Mouse (Mus musculus) intestine, embryonic 15.5 days (tissue): ENCODE measurements around the gene Hsd17b14. TPM values are rescaled to one million over a fixed set of nuclear protein-coding genes. Genes with fewer than 3 reads are reported as not detected.
A peak's percentile ranks its signal among the peaks of the same experiment; 100 is the strongest.

Experiments
- ATAC-seq: fragments of 200-750 bp; cut with Nextera tagmentation; 2 replicates; pipeline ENCODE4 v1.8.0; 2017; ENCODE audit warnings: moderate TSS enrichment, moderate library complexity
- H3K27ac ChIP-seq: fragments of 300-500 bp; sonication (generic); 2 replicates; pipeline ENCODE4 v1.5.1; 2015; ENCODE audit warnings: mild to moderate bottlenecking, inconsistent platforms
- H3K27me3 ChIP-seq: fragments of 300-500 bp; sonication (generic); replicated peaks from 2 replicates; pipeline ENCODE4 v1.6.1; 2015; ENCODE audit warnings: inconsistent platforms
- H3K36me3 ChIP-seq: fragments of 300-500 bp; sonication (generic); 2 replicates; pipeline ENCODE4 v1.6.1; 2015; ENCODE audit warnings: inconsistent platforms
- H3K4me1 ChIP-seq: fragments of 300-500 bp; sonication (generic); replicated peaks from 2 replicates; pipeline ENCODE4 v1.6.1; 2015; ENCODE audit warnings: inconsistent platforms
- H3K4me2 ChIP-seq: fragments of 300-500 bp; sonication (generic); replicated peaks from 2 replicates; pipeline ENCODE4 v1.6.1; 2015; ENCODE audit warnings: mild to moderate bottlenecking, inconsistent platforms
- H3K4me3 ChIP-seq: fragments of 300-500 bp; sonication (generic); replicated peaks from 2 replicates; pipeline ENCODE4 v1.5.1; 2015; ENCODE audit warnings: inconsistent platforms
- H3K9ac ChIP-seq: fragments of 300-500 bp; sonication (generic); 2 replicates; pipeline ENCODE4 v1.6.1; 2015; ENCODE audit warnings: inconsistent platforms
- H3K9me3 ChIP-seq: fragments of 300-500 bp; sonication (generic); 2 replicates; pipeline ENCODE4 v1.6.1; 2016; ENCODE audit warnings: inconsistent platforms
- WGBS: fragments of 180-500 bp; shearing (Covaris S2); methylation state at CpG from one replicate; pipeline ENCODE4 v1.1.7; 2015; 5-methylcytosine and 5-hydroxymethylcytosine counted together
- polyA plus RNA-seq: library from polyadenylated mRNA; unstranded; fragments of >200 nt; fragmentation: Nextera tagmentation; extraction: Ambion mirVana; gene quantifications from 2 replicates; pipeline ENCODE4 v1.2.1, GENCODE M21; 2015

Gene Hsd17b14
- polyA plus RNA-seq, 1 experiment from 2014 or later = 2.8 TPM

DNA sequence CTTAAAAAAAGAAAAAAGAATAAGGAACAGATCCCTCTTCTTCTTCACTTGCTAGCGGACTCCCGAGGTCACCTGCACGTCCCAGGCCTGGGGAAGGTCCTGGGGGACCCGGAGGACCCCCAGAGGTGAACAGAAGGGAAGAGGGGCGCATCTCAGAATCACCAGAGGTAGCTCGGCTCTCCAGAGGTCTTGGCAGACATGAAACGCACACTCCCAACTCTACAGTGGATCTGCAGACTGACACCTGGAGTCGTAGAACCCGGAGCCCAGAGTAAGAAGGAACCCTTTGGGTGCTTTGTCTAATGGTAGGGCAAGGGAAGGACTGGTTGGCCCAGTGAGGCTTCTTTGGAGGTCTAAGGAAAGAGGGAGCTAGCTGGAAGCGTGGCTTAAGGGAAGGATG lies 17.1 kb upstream of the Hsd17b14 start:
- 82% methylated on average over 10 of the region's 10 CpGs for WGBS
- Histone ChIP-seq H3K27ac (no peak overlapping the region), H3K4me2 (peak overlapping the region; percentile 92), H3K27me3 (no peaks in the 10 kb centered on the region), H3K9ac (no peak overlapping the region), H3K9me3 (no peaks in the 10 kb centered on the region), H3K4me1 (peaks cover 6% of the 10 kb centered on the region), H3K4me3 (peak overlapping the region; percentile 52), H3K36me3 (no peaks in the 10 kb centered on the region)
- no peak; the same call in 1 of the 2 replicates for ATAC-seq

- ATAC-seq = peak; percentile 89
- H3K27me3 ChIP-seq = no peaks in the 10 kb centered on the region
- H3K9me3 ChIP-seq = no peaks in the 10 kb centered on the region
- WGBS = 4% methylated on average over 29 of the region's 29 CpGs
- H3K9ac ChIP-seq = peak overlapping the region; percentile 46; the same call in 1 of the 2 replicates
- no peaks in the 10 kb centered on the region for H3K36me3 ChIP-seq
- H3K27ac ChIP-seq = no peak overlapping the region
- H3K4me2 ChIP-seq = peak overlapping the region; percentile 92
- H3K4me3 ChIP-seq = peak overlapping the region; percentile 52
- peaks cover 6% of the 10 kb centered on the region for H3K4me1 ChIP-seq
Observed at GRCm38 (mm10) chr7:45538163-45539041, 16.3 kb upstream of the Hsd17b14 start.

DNA sequence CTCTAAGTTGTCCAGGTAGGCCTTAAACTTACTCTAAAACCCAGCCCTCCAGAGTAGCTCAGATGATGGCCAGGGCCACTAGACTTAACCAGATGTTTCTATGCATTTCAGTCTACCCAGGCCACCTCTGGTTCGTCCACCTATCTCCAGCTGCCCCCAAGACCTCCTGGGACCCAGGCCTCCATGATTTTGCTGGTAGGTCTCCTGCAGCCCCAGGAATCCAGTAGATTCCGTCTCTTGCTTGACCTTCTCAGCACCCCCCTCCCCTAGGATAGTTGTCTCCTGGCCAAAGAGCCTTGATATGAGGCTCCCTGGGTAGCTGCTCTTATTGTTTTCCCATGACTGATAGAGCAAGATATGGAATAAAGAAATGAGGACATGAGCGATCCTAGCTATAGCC lies 15.6 kb upstream of the Hsd17b14 start:
- no peak; the same call in 1 of the 2 replicates for ATAC-seq

DNA sequence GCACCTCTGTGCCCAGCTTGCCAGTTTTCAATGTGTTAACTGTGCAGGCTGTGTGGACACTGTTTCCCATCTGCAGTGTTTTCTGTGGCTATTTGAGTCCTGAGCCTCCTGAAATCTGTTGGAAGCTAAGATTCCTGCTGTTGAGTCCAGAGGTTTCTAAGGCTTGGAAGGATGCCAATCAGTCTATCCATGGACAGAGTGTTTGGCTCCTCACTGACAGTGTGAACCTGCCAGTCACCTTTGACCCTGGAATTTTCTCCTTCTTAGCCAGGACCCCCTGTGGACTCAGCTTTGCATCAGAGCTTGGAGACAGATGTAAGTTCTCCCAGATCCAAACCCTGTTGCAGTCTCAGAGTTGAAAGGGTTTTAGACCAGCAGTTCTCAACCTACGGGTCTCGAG lies 14.5 kb upstream of the Hsd17b14 start:
- no peak for ATAC-seq
- Histone ChIP-seq H3K4me3 (no peak overlapping the region), H3K4me2 (no peak overlapping the region), H3K4me1 (peaks cover 6% of the 10 kb centered on the region), H3K9ac (no peak overlapping the region), H3K36me3 (no peaks in the 10 kb centered on the region), H3K9me3 (no peaks in the 10 kb centered on the region), H3K27ac (no peak overlapping the region), H3K27me3 (no peaks in the 10 kb centered on the region)
- 62% methylated on average over 2 of the region's 2 CpGs for WGBS

More for the DNA sequence above, 15.6 kb upstream of the Hsd17b14 start:
- Histone ChIP-seq H3K9me3 (no peaks in the 10 kb centered on the region), H3K9ac (no peak overlapping the region), H3K4me2 (no peak overlapping the region), H3K4me3 (no peak overlapping the region), H3K27ac (no peak overlapping the region), H3K36me3 (no peaks in the 10 kb centered on the region), H3K27me3 (no peaks in the 10 kb centered on the region), H3K4me1 (peaks cover 6% of the 10 kb centered on the region)
- WGBS = 86% methylated on average over 3 of the region's 3 CpGs

GRCm38 (mm10) chr7:45544525-45544924 lies 10.2 kb upstream of the Hsd17b14 start:
- Histone ChIP-seq H3K9me3 (no peaks in the 10 kb centered on the region), H3K36me3 (no peaks in the 10 kb centered on the region), H3K4me3 (no peak overlapping the region), H3K27me3 (no peaks in the 10 kb centered on the region), H3K4me1 (no peaks in the 10 kb centered on the region), H3K4me2 (no peak overlapping the region), H3K9ac (no peak overlapping the region), H3K27ac (no peak overlapping the region)
- WGBS = 85% methylated on average over 1 of the region's 1 CpGs
- no peak for ATAC-seq

DNA sequence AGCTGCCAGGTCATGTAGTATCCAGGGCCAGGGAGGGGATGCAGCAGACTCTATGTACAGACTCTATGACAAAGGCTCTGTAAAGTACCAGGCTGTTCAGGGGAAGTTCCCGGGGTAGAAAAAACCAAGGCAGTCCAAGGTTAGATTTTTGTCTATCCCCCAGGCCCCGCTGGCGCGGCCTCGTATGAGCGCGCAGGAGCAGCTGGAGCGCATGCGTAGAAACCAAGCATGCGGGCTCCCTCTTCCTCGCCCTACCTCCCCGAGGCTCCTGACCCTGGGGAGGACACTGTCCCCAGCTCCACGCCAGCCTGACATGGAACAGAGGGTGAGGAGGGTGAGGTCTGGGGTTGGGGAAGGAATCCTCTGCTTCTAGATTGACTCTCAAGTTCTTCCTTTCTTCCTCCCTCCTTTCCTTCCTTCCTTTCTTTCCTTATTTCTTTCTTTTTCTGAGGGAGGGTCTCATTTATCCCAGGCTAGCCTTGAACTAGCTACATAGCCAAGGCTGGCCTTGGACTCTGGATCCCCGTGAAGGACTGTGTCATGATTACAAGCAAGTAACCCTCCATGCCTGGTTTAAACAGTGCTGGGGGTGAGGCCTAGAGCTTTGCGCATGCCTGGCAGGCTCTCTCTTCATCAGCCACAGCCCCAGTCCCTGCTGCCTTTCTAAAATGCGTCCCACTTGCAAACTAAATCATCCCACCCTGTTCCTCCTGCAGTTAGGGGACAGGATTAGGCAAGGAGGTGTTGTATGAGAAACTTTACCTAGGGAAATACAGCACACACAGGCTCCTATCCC lies 4.9 kb upstream of the Hsd17b14 start:
- no peaks in the 10 kb centered on the region for H3K9me3 ChIP-seq
- H3K27me3 ChIP-seq = no peaks in the 10 kb centered on the region
- H3K4me3 ChIP-seq = no peak overlapping the region
- no peaks in the 10 kb centered on the region for H3K36me3 ChIP-seq
- no peak overlapping the region for H3K4me2 ChIP-seq
- no peak overlapping the region for H3K27ac ChIP-seq
- no peaks in the 10 kb centered on the region for H3K4me1 ChIP-seq
- no peak overlapping the region for H3K9ac ChIP-seq
- ATAC-seq = no peak
- WGBS = 87% methylated on average over 16 of the region's 16 CpGs

- no peaks in the 10 kb centered on the region for H3K36me3 ChIP-seq
- no peaks in the 10 kb centered on the region for H3K4me1 ChIP-seq
- H3K9ac ChIP-seq = no peak overlapping the region
- H3K9me3 ChIP-seq = no peaks in the 10 kb centered on the region
- no peak for ATAC-seq
- no peak overlapping the region for H3K4me3 ChIP-seq
- no peak overlapping the region for H3K4me2 ChIP-seq
- 67% methylated on average over 11 of the region's 11 CpGs for WGBS
- H3K27ac ChIP-seq = no peak overlapping the region
- no peaks in the 10 kb centered on the region for H3K27me3 ChIP-seq
Observed at GRCm38 (mm10) chr7:45550821-45551511, 3.7 kb upstream of the Hsd17b14 start.

DNA sequence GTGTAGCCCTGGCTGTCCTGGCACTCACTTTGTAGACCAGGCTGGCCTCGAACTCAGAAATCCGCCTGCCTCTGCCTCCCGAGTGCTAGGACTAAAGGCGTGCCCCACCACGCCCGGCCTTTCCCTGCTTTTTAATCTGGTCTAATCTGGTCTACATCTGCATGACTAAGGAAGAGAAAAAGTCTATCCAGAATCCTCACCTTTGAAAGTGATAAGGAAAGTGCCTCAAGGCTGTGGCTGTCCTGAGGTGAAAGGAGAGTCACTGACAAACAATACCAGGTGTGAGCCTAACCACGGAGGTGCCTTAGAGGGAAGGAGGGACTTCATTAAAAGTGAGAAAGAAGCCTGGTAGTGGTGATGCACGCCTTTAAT lies 3.2 kb upstream of the Hsd17b14 start:
- Histone ChIP-seq H3K9ac (no peak overlapping the region), H3K27me3 (no peaks in the 10 kb centered on the region), H3K27ac (no peak overlapping the region), H3K4me2 (no peak overlapping the region), H3K36me3 (no peaks in the 10 kb centered on the region), H3K4me3 (no peak overlapping the region), H3K4me1 (no peaks in the 10 kb centered on the region), H3K9me3 (no peaks in the 10 kb centered on the region)
- ATAC-seq = no peak
- WGBS = 79% methylated on average over 8 of the region's 8 CpGs

- 66% methylated on average over 8 of the region's 8 CpGs for WGBS
- no peak for ATAC-seq
- H3K27ac ChIP-seq = no peak overlapping the region
- no peak overlapping the region for H3K9ac ChIP-seq
- H3K4me2 ChIP-seq = no peak overlapping the region
- H3K9me3 ChIP-seq = no peaks in the 10 kb centered on the region
- H3K36me3 ChIP-seq = no peaks in the 10 kb centered on the region
- no peaks in the 10 kb centered on the region for H3K27me3 ChIP-seq
- H3K4me1 ChIP-seq = no peaks in the 10 kb centered on the region
- no peak overlapping the region for H3K4me3 ChIP-seq
Observed at GRCm38 (mm10) chr7:45553519-45553918, 1.2 kb upstream of the Hsd17b14 start.

DNA sequence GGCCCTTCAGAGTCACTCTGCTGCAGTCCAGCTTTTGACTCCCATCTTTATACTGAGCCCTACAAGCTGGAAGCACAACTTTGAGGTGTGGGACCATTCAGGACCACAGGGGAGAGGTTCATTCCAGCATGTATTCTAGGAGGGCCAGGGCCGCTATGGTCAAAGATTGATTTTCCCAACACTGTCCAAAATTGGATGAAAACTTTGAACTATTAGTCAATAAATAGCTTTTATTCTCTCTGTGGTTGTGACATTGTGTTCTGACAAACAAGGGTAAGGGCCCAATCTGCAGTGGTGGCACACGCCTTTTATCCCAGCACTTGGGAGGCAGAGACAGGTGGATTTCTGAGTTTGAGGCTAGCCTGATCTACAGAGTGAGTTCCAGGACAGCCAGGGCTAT lies 703 bp upstream of the Hsd17b14 start:
- ATAC-seq = no peak
- whole genome bisulfite sequencing = 94% methylated on average over 2 of the region's 2 CpGs
- H3K4me1 ChIP-seq = no peaks in the 10 kb centered on the region
- no peaks in the 10 kb centered on the region for H3K9me3 ChIP-seq
- H3K27me3 ChIP-seq = no peaks in the 10 kb centered on the region
- no peak overlapping the region for H3K4me2 ChIP-seq
- no peaks in the 10 kb centered on the region for H3K36me3 ChIP-seq
- no peak overlapping the region for H3K9ac ChIP-seq
- H3K27ac ChIP-seq = no peak overlapping the region
- H3K4me3 ChIP-seq = no peak overlapping the region

DNA sequence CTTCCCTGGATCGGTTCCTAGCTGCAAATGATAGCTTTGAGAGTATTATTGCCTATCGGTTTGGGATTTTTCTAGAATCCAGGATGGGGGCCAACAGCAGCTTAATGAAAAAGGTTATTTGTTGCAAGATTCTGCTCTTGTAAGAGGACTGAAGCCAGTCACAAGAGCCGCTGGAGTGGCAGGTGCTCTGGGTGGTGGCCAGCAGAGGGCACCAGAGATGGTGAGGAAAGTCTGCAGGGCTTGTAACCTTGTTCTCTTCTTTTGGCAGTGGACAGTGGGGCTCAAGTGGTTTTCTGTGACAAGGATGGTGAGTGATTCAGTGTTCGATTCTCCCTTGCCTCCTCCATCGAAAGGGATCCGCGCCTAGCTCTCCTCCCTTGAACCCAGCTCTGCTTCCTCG lies 1.1 kb downstream of the Hsd17b14 start:
- H3K36me3 ChIP-seq = no peaks in the 10 kb centered on the region
- no peak for ATAC-seq
- H3K4me2 ChIP-seq = no peak overlapping the region
- H3K4me1 ChIP-seq = no peaks in the 10 kb centered on the region; the same call in 1 of the 2 replicates
- H3K4me3 ChIP-seq = no peak overlapping the region
- no peak overlapping the region for H3K27ac ChIP-seq
- no peak overlapping the region for H3K9ac ChIP-seq
- WGBS = 20% methylated on average over 8 of the region's 8 CpGs
- H3K27me3 ChIP-seq = no peaks in the 10 kb centered on the region
- no peaks in the 10 kb centered on the region for H3K9me3 ChIP-seq

GRCm38 (mm10) chr7:45558907-45559306 lies 4.2 kb downstream of the Hsd17b14 start:
- Histone ChIP-seq H3K4me1 (peaks cover 10% of the 10 kb centered on the region), H3K4me2 (no peak overlapping the region), H3K27me3 (no peaks in the 10 kb centered on the region), H3K27ac (no peak overlapping the region), H3K4me3 (no peak overlapping the region), H3K36me3 (no peaks in the 10 kb centered on the region), H3K9me3 (no peaks in the 10 kb centered on the region), H3K9ac (no peak overlapping the region)
- 29% methylated on average over 6 of the region's 6 CpGs for WGBS
- 0 out of 2 replicates have a peak, but pooled peaks have one; percentile 34 for ATAC-seq
